Mouse (Mus musculus): Measurements from ENCODE around the gene Spice1. TPM values are rescaled to one million over a fixed set of nuclear protein-coding genes. Genes with fewer than 3 reads are reported as not detected.

The Spice1 gene
- polyA plus RNA-seq, 1 experiment from 2014 or later = 12.7 TPM

DNA sequence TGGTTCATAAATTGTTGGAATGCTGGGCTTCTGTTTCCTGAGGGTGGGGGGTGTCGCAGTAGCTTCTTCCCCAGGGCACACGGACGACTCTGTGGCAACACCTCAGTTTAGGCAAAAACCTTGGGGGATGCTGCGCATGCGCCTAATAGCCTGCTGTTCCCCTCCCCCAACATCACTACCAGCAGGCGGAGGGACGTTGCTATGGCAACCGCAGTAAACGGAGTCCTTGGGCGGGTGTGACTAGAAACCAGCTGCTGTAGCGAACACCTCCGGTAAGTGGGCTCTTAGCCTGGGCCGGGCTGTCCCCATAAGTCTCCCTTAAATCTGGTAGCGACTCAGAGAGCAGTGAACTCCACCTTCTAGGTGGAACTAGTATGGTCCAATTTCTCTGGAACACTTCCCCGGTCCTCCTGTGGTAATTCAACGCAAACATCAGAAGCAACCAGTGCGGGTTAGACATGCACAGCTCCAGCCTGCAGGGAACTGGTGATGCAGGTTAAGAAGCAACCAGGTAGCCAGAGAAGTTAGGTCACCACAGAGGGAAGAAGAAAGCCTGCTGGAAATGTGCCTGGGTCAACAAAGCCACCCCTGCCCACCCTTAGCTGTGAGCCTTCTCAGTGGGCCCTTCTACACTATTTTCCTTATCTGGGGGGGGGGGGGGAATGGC is 47.8 kb downstream of the Spice1 start, which contains the start of gene Cfap44:
Cfap44 (plus strand) TSS at position 220 of the 667 bp plus-strand sequence.
- peak; percentile 91 for ATAC-seq
- peaks cover 6% of the 10 kb centered on the region; the same call in 1 of the 2 replicates for H3K4me1 ChIP-seq (ENCODE audit: control insufficient read depth, insufficient read depth, low read depth, low read length)
- H3K9ac ChIP-seq (ENCODE audit: low read depth, low read length) = peak within 1 kb of the TSS; percentile 49
- H3K4me2 ChIP-seq (ENCODE audit: low read length) = peak within 1 kb of the TSS; percentile 72
- no peaks in the 10 kb centered on the region for H3K27me3 ChIP-seq (replicated peaks; ENCODE audit: control insufficient read depth, insufficient read depth, low read length)
- under 1% methylated on average over 17 of the region's 17 CpGs for WGBS
- H3K9me3 ChIP-seq (ENCODE audit: control insufficient read depth, low read length) = no peaks in the 10 kb centered on the region
- peak within 1 kb of the TSS; percentile 48 for H3K4me3 ChIP-seq (ENCODE audit: low read length)
- no peaks in the 10 kb centered on the region; the same call in 1 of the 2 replicates for H3K36me3 ChIP-seq (ENCODE audit: control insufficient read depth, insufficient read depth, low read length)
- H3K27ac ChIP-seq (ENCODE audit: low read depth, low read length) = peak within 1 kb of the TSS; percentile 63

DNA sequence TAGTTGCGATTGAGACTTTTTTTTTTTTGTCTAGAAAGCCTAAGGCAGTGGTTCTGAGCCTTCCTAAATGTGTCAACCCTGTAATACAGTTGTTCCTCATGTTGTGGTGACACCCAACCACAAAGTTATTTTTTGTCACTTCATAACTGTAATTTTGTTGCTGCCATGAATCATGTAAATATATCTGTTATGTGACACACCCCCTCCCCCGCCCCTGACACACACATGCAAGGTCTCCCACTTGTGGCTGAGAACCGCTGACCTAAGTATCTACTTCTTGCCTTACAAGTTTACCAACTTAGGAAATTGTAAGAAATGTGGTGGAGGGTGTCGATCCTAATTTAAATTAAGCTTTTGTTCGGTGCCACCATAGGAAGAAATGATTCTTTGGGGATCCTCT is 58.0 kb downstream of the Spice1 start:
- H3K4me1 ChIP-seq (ENCODE audit: control insufficient read depth, insufficient read depth, low read depth, low read length) = no peaks in the 10 kb centered on the region
- no peak overlapping the region for H3K4me2 ChIP-seq (ENCODE audit: low read length)
- WGBS = 97% methylated on average over 5 of the region's 5 CpGs
- H3K9ac ChIP-seq (ENCODE audit: low read depth, low read length) = no peak overlapping the region
- no peak overlapping the region for H3K4me3 ChIP-seq (ENCODE audit: low read length)
- H3K27ac ChIP-seq (ENCODE audit: low read depth, low read length) = no peak overlapping the region
- H3K9me3 ChIP-seq (ENCODE audit: control insufficient read depth, low read length) = peaks cover 9% of the 10 kb centered on the region
- no peaks in the 10 kb centered on the region for H3K27me3 ChIP-seq (replicated peaks; ENCODE audit: control insufficient read depth, insufficient read depth, low read length)
- ATAC-seq = no peak
- H3K36me3 ChIP-seq (ENCODE audit: control insufficient read depth, insufficient read depth, low read length) = 0 out of 2 replicates have a peak, but pooled peaks cover 2% of the 10 kb centered on the region

DNA sequence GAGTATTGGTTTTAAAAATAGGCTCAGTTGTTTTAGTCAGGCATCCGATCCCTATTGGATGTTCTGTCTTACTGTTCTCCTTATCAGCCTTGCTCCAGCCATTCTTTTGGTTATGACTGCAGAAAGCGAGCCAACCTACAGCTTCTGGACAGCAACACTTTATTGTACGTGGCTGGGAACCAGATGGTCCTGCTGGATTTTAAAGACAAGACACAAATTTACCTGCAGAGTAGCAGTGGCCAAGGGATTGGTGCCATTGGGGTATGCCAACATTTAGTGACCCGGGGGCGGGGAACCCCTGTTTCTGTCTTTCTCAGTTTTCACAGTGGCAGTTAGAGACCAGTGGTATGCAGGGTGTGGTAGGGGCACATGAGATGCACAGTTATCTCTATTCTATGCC is 60.3 kb downstream of the Spice1 start:
- WGBS = 88% methylated on average over 5 of the region's 5 CpGs
- 0 out of 2 replicates have a peak, but pooled peaks cover 2% of the 10 kb centered on the region for H3K36me3 ChIP-seq (ENCODE audit: control insufficient read depth, insufficient read depth, low read length)
- no peak overlapping the region for H3K4me3 ChIP-seq (ENCODE audit: low read length)
- no peak overlapping the region for H3K9ac ChIP-seq (ENCODE audit: low read depth, low read length)
- H3K27ac ChIP-seq (ENCODE audit: low read depth, low read length) = no peak overlapping the region
- ATAC-seq = no peak
- no peaks in the 10 kb centered on the region for H3K4me1 ChIP-seq (ENCODE audit: control insufficient read depth, insufficient read depth, low read depth, low read length)
- H3K9me3 ChIP-seq (ENCODE audit: control insufficient read depth, low read length) = peaks cover 9% of the 10 kb centered on the region
- no peak overlapping the region for H3K4me2 ChIP-seq (ENCODE audit: low read length)
- H3K27me3 ChIP-seq (replicated peaks; ENCODE audit: control insufficient read depth, insufficient read depth, low read length) = no peaks in the 10 kb centered on the region

DNA sequence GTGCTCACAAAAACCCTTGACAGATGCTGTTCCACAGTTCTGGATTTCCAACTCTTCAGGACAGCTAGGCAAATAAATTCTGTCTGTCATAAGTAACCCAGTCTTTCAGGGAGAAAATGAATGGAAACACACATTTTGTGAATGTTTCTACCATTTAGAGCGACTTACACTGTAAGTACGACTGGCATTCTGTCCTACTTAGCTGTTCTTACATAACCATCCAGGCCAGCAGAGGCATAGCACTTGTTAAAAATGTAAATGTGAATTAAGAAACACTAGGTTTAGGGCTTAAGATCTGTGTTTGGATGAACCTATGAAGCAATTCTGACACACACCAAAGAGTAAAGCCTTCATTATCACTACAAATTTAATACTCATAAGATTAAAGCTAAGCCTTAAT is 61.4 kb downstream of the Spice1 start:
- Histone ChIP-seq H3K4me1 (ENCODE audit: control insufficient read depth, insufficient read depth, low read depth, low read length) (no peaks in the 10 kb centered on the region), H3K27me3 (replicated peaks; ENCODE audit: control insufficient read depth, insufficient read depth, low read length) (no peaks in the 10 kb centered on the region), H3K4me3 (ENCODE audit: low read length) (no peak overlapping the region), H3K36me3 (ENCODE audit: control insufficient read depth, insufficient read depth, low read length) (0 out of 2 replicates have a peak, but pooled peaks cover 2% of the 10 kb centered on the region), H3K9ac (ENCODE audit: low read depth, low read length) (no peak overlapping the region), H3K9me3 (ENCODE audit: control insufficient read depth, low read length) (peaks cover 9% of the 10 kb centered on the region), H3K27ac (ENCODE audit: low read depth, low read length) (no peak overlapping the region), H3K4me2 (ENCODE audit: low read length) (no peak overlapping the region)
- 97% methylated on average over 2 of the region's 2 CpGs for WGBS
- ATAC-seq = no peak

DNA sequence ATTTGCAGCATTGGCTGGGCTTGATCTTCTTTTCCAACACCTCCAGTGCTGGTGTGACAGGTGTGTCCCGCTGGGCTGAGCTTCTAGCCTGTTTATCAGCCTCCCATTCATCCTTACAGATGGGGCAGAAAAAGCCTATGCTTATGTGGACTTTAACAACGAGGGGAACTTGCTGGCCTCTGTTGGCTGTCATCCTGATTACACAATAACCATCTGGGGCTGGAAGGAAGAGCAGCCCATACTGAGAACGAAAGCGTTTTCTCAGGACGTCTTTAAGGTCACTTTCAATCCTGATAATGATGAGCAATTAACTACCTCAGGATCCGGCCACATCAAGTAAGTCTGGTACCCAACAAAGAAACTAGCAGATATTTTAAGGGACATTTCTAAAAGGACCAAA is 63.3 kb downstream of the Spice1 start:
- Histone ChIP-seq H3K9me3 (ENCODE audit: control insufficient read depth, low read length) (no peaks in the 10 kb centered on the region), H3K27me3 (replicated peaks; ENCODE audit: control insufficient read depth, insufficient read depth, low read length) (no peaks in the 10 kb centered on the region), H3K4me2 (ENCODE audit: low read length) (no peak overlapping the region), H3K27ac (ENCODE audit: low read depth, low read length) (no peak overlapping the region), H3K4me1 (ENCODE audit: control insufficient read depth, insufficient read depth, low read depth, low read length) (no peaks in the 10 kb centered on the region), H3K9ac (ENCODE audit: low read depth, low read length) (no peak overlapping the region), H3K4me3 (ENCODE audit: low read length) (no peak overlapping the region), H3K36me3 (ENCODE audit: control insufficient read depth, insufficient read depth, low read length) (no peaks in the 10 kb centered on the region)
- 60% methylated on average over 6 of the region's 6 CpGs for WGBS
- ATAC-seq = no peak

DNA sequence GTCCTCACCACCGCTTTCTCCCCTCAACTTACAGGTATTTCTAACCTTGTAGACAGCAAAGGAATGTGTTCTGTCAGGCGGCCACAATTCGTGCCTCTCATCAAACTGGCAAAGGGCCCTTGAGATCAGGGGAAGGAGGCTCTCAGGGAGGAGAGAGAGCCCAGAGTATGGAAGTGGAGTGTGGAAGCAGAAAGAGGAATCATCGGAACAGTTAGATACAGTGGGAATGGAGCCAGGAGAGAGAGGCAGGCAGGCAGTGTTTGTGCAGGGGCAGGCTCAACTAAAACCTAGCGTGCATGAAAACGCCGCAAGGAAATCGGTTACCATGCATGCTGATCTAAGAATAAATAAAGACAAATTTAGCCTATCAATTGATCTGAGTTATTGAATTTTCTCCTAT is 70.7 kb downstream of the Spice1 start:
- H3K36me3 ChIP-seq (ENCODE audit: control insufficient read depth, insufficient read depth, low read length) = no peaks in the 10 kb centered on the region; the same call in 1 of the 2 replicates
- no peaks in the 10 kb centered on the region for H3K9me3 ChIP-seq (ENCODE audit: control insufficient read depth, low read length)
- 74% methylated on average over 8 of the region's 8 CpGs for WGBS
- H3K27me3 ChIP-seq (replicated peaks; ENCODE audit: control insufficient read depth, insufficient read depth, low read length) = no peaks in the 10 kb centered on the region
- H3K4me3 ChIP-seq (ENCODE audit: low read length) = no peak overlapping the region
- no peak for ATAC-seq
- H3K9ac ChIP-seq (ENCODE audit: low read depth, low read length) = no peak overlapping the region
- H3K27ac ChIP-seq (ENCODE audit: low read depth, low read length) = no peak overlapping the region
- no peak overlapping the region for H3K4me2 ChIP-seq (ENCODE audit: low read length)
- no peaks in the 10 kb centered on the region for H3K4me1 ChIP-seq (ENCODE audit: control insufficient read depth, insufficient read depth, low read depth, low read length)

DNA sequence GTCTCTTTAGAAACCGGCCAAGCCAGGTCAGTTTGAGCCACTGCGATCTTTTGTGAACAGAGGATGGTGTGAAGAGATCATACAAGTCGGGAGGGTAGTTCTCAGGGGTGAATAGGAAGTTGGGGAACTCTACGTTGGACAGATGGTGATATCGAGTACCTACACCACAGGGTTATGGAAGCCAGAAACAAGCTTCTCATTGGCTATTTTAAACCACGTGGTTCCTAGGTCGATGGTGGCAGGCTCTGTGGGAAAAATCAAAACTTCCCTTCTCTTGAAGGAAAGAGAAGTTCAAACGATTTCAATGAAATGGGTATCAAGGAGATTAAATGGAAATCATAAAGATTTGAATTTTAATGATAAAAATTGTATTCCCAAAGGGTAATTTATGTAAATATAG is 74.8 kb downstream of the Spice1 start:
- no peak overlapping the region for H3K9ac ChIP-seq (ENCODE audit: low read depth, low read length)
- H3K4me2 ChIP-seq (ENCODE audit: low read length) = no peak overlapping the region
- 89% methylated on average over 8 of the region's 8 CpGs for WGBS
- no peaks in the 10 kb centered on the region for H3K27me3 ChIP-seq (replicated peaks; ENCODE audit: control insufficient read depth, insufficient read depth, low read length)
- no peaks in the 10 kb centered on the region for H3K9me3 ChIP-seq (ENCODE audit: control insufficient read depth, low read length)
- ATAC-seq = no peak
- peaks cover 2% of the 10 kb centered on the region; the same call in 1 of the 2 replicates for H3K4me1 ChIP-seq (ENCODE audit: control insufficient read depth, insufficient read depth, low read depth, low read length)
- no peak overlapping the region for H3K4me3 ChIP-seq (ENCODE audit: low read length)
- H3K27ac ChIP-seq (ENCODE audit: low read depth, low read length) = no peak overlapping the region
- H3K36me3 ChIP-seq (ENCODE audit: control insufficient read depth, insufficient read depth, low read length) = no peaks in the 10 kb centered on the region; the same call in 1 of the 2 replicates

DNA sequence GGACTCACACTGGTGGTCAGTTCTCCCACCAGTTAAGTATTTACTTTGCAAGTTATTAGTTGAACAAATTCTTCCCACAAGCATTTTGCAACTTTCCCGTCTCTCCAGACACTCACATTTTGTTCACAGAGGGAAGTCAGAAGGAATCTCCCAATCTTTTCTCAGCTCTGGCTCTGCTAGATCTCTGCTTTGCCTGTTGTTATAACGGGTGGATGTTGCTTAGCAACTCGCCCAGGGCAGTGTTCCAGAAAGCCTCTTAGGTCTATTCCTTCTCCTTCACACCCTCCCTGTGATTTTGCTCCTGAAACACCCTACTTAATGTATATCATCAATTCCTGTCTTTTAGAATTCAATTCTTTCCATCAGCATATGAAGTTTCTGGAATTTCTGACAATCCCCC is 76.6 kb downstream of the Spice1 start:
- Histone ChIP-seq H3K27me3 (replicated peaks; ENCODE audit: control insufficient read depth, insufficient read depth, low read length) (no peaks in the 10 kb centered on the region), H3K4me2 (ENCODE audit: low read length) (no peak overlapping the region), H3K9me3 (ENCODE audit: control insufficient read depth, low read length) (no peaks in the 10 kb centered on the region), H3K27ac (ENCODE audit: low read depth, low read length) (no peak overlapping the region), H3K9ac (ENCODE audit: low read depth, low read length) (no peak overlapping the region), H3K4me1 (ENCODE audit: control insufficient read depth, insufficient read depth, low read depth, low read length) (peaks cover 2% of the 10 kb centered on the region; the same call in 1 of the 2 replicates), H3K4me3 (ENCODE audit: low read length) (no peak overlapping the region), H3K36me3 (ENCODE audit: control insufficient read depth, insufficient read depth, low read length) (no peaks in the 10 kb centered on the region; the same call in 1 of the 2 replicates)
- ATAC-seq = no peak
- WGBS = 32% methylated on average over 3 of the region's 3 CpGs

DNA sequence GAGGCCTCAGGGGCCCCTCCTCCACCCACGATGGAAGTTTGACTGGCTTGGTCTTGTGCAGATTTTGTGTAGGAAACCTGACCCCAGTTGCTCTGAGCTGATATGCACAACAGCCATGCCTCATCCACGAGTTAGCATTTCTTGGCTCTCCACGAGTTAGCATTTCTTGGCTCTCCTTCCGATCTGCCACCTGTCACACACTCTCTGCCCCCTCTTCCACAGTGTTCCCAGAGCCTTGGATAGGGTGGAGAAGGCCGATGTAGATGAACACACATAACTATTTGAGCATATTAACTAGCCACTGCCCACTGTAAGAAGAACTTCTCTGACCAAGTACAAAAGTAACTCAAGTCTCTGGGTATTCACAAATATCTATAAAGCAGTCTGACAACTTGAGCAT is 81.5 kb downstream of the Spice1 start:
- no peak overlapping the region for H3K9ac ChIP-seq (ENCODE audit: low read depth, low read length)
- no peak for ATAC-seq
- H3K4me1 ChIP-seq (ENCODE audit: control insufficient read depth, insufficient read depth, low read depth, low read length) = no peaks in the 10 kb centered on the region; the same call in 1 of the 2 replicates
- no peak overlapping the region for H3K4me3 ChIP-seq (ENCODE audit: low read length)
- H3K4me2 ChIP-seq (ENCODE audit: low read length) = no peak overlapping the region
- H3K27ac ChIP-seq (ENCODE audit: low read depth, low read length) = no peak overlapping the region
- no peaks in the 10 kb centered on the region for H3K9me3 ChIP-seq (ENCODE audit: control insufficient read depth, low read length)
- WGBS = 91% methylated on average over 5 of the region's 5 CpGs
- H3K36me3 ChIP-seq (ENCODE audit: control insufficient read depth, insufficient read depth, low read length) = no peaks in the 10 kb centered on the region
- H3K27me3 ChIP-seq (replicated peaks; ENCODE audit: control insufficient read depth, insufficient read depth, low read length) = no peaks in the 10 kb centered on the region
